In the genomic region with DNA sequence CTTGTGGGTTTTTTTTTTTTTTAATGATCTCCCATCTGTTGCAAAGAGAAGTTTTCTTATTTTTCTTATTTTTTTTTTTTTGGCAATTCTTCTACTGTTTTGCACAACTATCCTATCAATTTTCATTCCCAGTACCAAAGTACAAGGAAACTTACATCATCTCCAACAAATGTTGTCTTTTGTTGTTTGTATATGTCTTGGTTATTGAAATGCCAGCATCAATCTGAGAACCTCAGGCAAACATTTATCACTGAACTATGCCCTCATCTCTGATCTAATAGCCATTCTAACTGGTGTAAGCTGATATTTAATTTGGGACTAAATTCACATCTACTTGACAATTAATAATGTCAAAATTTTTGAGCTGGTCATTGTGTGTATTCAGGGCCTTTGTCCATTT, we compare ENCODE assay signal across 37 mouse cellular contexts. TPM values are rescaled to one million over a fixed set of nuclear protein-coding genes. Genes with fewer than 3 reads are reported as not detected.
"Had no signal": no experiment of that assay in that cellular context is flagged by ENCODE, and none has a peak within 500 bp of the region (broad histone marks: within the 10 kb centered on the region; RNA-seq: fewer than 3 reads in every experiment).

No protein-coding gene starts in this region.

- H3K36me3 ChIP-seq: embryonic facial prominence, embryonic 10.5 days; embryonic facial prominence, embryonic 12.5 days; embryonic facial prominence, embryonic 13.5 days; embryonic facial prominence, embryonic 15.5 days; forebrain, embryonic 10.5 days; forebrain, embryonic 12.5 days; forebrain, embryonic 15.5 days had no signal

- H3K4me2 ChIP-seq: embryonic facial prominence, embryonic 12.5 days; embryonic facial prominence, embryonic 13.5 days; embryonic facial prominence, embryonic 15.5 days; forebrain, embryonic 12.5 days; forebrain, embryonic 13.5 days; forebrain, embryonic 15.5 days had no signal

- H3K9ac ChIP-seq: embryonic facial prominence, embryonic 12.5 days; embryonic facial prominence, embryonic 13.5 days; embryonic facial prominence, embryonic 15.5 days; forebrain, embryonic 12.5 days; forebrain, embryonic 13.5 days; forebrain, embryonic 15.5 days; forebrain, postnatal 0 days had no signal

- DNase-seq: cerebellum, adult 2 months; cerebellum, adult 8-10 months; cerebellum, adult 9-10 months; cerebellum, adult 9-11 months; cerebellum, postnatal 10 days; cerebellum, postnatal 14 days; cerebellum, postnatal 25 days; cerebellum, postnatal 36 days; embryo, embryonic 11 days; forebrain, postnatal 0 days; gastrocnemius, adult 2 months; gastrocnemius, postnatal 10 days; gastrocnemius, postnatal 14 days; gastrocnemius, postnatal 25 days; gastrocnemius, postnatal 36 days; heart, adult 18-20 months; heart, adult 2 months had no signal

- H3K27me3 ChIP-seq: embryonic facial prominence, embryonic 12.5 days; embryonic facial prominence, embryonic 13.5 days; embryonic facial prominence, embryonic 15.5 days; forebrain, embryonic 12.5 days; forebrain, embryonic 13.5 days; forebrain, embryonic 15.5 days had no signal

- H3K4me3 ChIP-seq: embryonic facial prominence, embryonic 10.5 days; embryonic facial prominence, embryonic 12.5 days; embryonic facial prominence, embryonic 13.5 days; embryonic facial prominence, embryonic 15.5 days; erythroblast, embryonic 14.5 days; forebrain, embryonic 10.5 days; forebrain, embryonic 12.5 days; forebrain, embryonic 13.5 days; forebrain, embryonic 15.5 days; gastrocnemius, adult 2 months; heart, adult 2 months had no signal

- H3K9me3 ChIP-seq: embryonic facial prominence, embryonic 10.5 days; embryonic facial prominence, embryonic 12.5 days; embryonic facial prominence, embryonic 13.5 days; embryonic facial prominence, embryonic 15.5 days; forebrain, embryonic 10.5 days; forebrain, embryonic 12.5 days; forebrain, embryonic 13.5 days; forebrain, embryonic 15.5 days had no signal

- ATAC-seq: forebrain, embryonic 13.5 days; forebrain, embryonic 14.5 days; forebrain, embryonic 15.5 days; forebrain, embryonic 16.5 days; forebrain, postnatal 0 days had no signal

- H3K27ac ChIP-seq: embryonic facial prominence, embryonic 10.5 days; embryonic facial prominence, embryonic 12.5 days; embryonic facial prominence, embryonic 13.5 days; embryonic facial prominence, embryonic 15.5 days; forebrain, embryonic 10.5 days; forebrain, embryonic 12.5 days; forebrain, embryonic 13.5 days; forebrain, embryonic 15.5 days; gastrocnemius, adult 2 months; heart, adult 2 months had no signal

- H3K4me1 ChIP-seq: embryonic facial prominence, embryonic 10.5 days; embryonic facial prominence, embryonic 12.5 days; embryonic facial prominence, embryonic 13.5 days; embryonic facial prominence, embryonic 15.5 days; forebrain, embryonic 10.5 days; forebrain, embryonic 12.5 days; forebrain, embryonic 13.5 days; forebrain, embryonic 15.5 days had no signal

RNA-seq across cellular contexts. Expression of gene Akr1d1, which starts 50.0 kb away (rescaled TPM):
- total RNA-seq: common myeloid progenitor, adult 5-6 weeks; forebrain, postnatal 0 days; gastrocnemius, adult 18-20 months; gastrocnemius, adult 2 months; gastrocnemius, postnatal 14 days; gastrocnemius, postnatal 25 days; gastrocnemius, postnatal 36 days; granulocyte monocyte progenitor cell, adult 5-6 weeks; heart, adult 18-20 months; heart, adult 2 months had no signal
- polyA plus RNA-seq: cerebellum, adult 2 months; cortical plate, adult 2 months; embryonic facial prominence, embryonic 10.5 days; embryonic facial prominence, embryonic 11.5 days; embryonic facial prominence, embryonic 12.5 days; embryonic facial prominence, embryonic 13.5 days; embryonic facial prominence, embryonic 14.5 days; erythroblast, embryonic 14.5 days; forebrain, embryonic 10.5 days; forebrain, embryonic 11.5 days; forebrain, embryonic 12.5 days; forebrain, embryonic 13.5 days; forebrain, embryonic 14.5 days; forebrain, embryonic 15.5 days; forebrain, embryonic 16.5 days; forebrain, postnatal 0 days; frontal cortex, adult 2 months; gonadal fat pad, adult 2 months; heart, adult 2 months had no signal
